Mouse (Mus musculus): ENCODE data around the gene Dagla.

Gene Dagla

DNA sequence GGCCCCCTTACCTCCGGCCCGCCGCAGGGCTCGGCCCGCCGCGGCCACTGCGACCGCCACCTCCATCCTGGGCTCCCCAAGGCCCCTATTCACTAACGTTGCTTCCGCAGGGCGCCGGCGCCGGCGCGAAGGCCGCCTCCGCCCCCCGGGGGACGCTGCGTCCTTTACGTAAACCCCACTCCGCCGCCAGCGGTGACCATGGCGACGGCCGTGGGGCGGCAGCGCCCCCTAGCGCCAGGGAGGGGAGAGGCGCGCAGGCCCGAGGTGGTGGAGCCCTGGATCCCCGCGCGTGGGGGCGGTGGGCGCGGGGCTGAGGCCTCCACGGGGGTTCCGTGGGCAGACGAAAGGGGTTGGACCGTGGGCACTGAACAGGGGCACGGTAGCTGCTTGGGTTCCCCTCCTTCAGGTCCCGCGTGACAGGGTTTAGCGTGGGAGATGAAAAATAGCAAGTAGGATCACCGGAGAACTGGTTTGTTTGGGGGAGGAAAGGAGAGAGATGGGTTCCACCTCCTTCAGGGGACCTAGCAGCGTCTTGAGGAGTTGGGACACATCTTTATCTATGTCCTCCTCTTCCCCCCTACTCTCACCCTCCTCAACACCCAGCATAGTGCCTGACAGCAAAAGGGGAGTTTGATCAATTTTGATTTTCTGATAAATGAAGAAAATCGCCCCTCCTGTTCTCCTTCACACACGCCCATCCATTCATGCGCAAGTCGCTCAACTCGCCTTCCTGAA lies at the start of gene Dagla:
Dagla (minus strand) TSS at position 68 of the 735 bp plus-strand sequence.
- DNase-seq (ENCODE audit: low spot score), result no peak

DNA sequence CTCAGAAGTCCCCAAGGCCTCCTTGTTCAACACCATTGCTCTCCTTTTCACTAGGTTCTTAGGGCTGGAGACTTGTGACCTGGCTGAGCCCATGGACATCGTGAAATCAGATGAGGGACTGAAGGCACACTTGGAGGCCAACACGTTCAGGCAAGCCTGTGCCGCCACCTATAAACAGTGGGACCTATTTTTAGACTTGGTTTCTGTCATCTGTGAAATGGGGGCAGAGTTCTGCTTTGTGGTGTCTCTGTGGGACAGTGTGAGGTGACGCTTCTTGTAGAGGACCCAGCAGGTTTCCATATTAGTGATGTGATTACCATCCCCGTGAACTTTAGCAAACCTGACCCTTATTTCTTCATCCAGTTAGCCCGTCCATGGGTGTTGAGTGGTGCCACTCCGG lies 47.5 kb upstream of the Dagla start:
- DNase-seq (ENCODE audit: low spot score), result no peak

DNA sequence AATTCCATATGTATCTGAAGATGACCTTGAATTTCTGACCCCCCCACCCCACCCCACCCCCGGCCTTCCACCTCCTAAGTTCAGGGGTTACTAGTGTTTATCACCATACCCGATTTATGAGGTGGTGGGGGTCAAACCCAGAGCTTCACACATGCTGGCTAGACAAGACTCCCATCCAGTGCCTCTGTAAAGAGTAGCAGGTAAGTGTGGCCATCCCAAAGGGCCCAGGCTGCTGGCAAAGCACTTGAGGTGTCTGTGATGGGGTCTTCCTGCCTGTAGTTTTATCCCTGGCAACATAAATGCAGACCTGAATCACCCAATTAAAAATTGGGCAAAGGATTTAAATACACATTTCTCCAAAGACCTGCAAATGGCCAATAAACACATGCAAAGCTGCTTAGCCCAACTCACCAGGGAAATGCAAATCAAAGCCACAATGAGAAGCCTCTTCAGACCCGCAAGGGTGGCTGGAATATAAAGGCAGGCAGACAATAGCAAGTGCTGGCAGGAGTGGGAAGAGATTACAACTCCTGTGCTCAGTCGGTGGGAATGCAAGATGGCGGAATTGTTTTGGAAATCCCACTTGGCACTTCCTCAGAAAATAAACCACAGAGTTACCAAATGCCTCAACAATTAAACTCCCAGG lies 43.1 kb upstream of the Dagla start:
- DNase-seq (ENCODE audit: low spot score), result no peak

DNA sequence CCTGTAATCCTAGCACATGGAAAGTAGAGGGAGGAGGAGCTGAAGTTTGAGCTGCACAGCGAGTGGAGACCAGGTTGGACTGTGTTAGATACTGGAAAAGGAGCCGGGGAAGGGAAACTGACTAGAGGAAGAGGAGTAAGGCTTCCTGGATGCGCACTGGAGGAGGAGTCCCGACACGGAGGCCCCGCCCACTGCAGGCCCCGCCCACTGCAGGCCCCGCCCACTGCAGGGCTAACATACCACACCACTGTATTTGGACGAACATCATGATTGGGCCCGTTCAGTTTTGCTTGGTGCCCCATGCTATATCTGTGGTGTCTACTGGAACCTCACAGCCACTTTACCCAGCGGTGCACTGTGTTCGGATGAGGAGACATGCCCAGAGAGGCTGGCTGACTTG lies 41.0 kb upstream of the Dagla start:
- no peak for DNase-seq (ENCODE audit: low spot score)

DNA sequence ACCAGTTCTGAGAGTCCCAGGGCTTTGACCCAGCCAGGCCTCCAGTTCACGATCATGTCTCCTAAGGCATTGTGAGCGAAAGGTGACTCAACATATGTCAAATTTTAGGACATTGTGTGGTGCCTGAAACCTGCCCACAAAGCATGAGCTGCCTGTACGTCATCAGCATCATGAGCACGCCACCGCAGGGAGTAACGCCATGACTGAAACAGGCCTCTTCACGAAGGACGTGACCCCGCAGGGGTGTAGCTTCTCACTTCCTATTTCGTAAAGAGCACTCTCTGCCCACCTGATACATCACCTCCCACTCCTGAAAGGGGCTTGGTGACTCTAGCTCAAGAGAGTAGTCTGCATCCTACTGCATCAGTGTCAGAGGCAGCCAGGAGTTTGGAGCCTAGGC lies 39.2 kb upstream of the Dagla start:
- no peak for DNase-seq (ENCODE audit: low spot score)

DNA sequence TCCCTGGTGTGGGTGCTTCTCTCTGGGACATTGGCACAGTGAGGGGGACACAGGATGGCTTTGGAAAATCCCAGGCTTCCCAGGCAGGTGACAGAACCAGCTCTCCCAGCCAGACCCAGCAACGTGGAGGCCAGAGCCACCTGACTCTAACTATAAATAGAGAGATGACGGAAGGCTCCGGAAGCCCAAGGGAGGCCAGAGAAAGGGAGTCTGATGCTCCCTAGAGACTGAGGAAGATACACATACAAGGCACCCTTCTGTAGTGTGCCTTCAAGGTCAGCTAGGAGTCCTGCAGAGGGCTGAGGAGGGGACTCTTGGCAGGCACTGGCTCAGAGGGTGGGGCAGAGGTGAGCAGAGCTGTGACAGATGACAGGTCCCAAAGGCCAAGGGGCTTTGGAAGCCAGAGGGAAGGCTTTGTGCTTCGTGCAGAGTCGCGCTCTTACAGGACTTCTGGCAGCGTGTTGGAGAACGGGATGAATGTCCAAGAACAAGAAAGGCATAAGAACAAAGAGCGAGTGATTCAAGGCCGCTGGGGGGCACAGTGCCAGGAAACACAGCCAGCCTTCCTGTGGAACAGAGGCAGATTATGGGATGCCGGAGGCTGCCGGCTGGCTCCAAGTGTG lies 37.3 kb upstream of the Dagla start:
- peak; percentile 70 for DNase-seq (ENCODE audit: low spot score)

DNA sequence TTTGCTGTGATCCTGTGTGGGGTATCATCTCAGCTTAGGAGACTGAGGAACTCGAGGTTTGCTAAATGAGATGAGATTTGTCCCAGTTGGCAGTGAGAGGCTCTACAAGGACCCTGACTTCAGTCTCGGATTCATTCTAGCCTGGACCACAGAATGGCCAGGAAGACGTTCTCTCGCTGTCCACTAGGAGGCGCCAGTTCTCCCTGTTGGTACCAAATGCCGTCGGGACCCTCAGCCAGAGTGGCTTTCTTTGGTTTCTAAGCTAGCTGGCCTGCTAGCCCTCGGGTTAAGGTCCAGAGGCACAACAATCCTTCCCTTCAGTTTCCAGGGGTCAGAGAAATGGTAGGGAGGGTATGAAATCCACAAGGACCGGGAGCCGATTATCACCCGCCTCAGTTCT lies 36.5 kb upstream of the Dagla start:
- no peak for DNase-seq (ENCODE audit: low spot score)

DNA sequence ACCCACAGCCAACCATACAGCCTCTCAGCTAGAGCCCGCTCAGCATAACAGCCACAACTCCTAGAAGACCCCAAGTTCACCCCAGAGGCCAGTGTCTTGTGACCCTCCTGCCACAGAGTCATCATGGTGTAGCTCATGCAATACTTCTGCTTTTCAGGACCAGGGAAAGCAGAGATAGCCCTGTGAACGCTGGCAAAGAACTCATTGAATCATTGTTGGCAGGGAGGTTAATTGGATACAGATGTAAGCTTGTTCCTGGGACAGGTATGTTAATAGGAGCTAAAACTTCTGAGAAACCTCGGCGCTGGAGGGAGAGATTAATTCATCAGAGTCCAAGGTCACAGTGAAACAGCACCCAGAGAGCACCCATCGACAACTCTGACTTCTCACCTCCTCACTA lies 36.0 kb upstream of the Dagla start:
- no peak for DNase-seq (ENCODE audit: low spot score)

DNA sequence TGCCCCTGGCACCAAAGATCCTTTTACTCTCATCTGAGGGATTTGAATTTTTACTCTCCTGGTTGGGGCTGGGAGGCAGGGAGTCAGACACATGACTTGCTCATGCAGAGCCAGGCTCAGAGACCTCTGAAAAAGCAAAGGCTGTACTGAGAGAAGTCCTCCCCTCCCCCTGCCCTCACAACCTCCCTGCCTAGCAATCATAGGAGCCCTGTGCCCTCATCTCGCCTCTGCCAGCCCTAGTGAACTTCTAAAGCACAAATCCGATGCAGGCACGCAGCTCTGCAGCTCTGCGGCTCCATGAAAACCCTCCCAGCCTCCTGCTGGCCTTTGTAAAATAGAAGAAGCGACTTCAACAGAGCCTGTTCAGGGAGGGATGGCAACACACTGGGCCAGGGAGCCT lies 34.6 kb upstream of the Dagla start:
- DNase-seq (ENCODE audit: low spot score), result no peak

DNA sequence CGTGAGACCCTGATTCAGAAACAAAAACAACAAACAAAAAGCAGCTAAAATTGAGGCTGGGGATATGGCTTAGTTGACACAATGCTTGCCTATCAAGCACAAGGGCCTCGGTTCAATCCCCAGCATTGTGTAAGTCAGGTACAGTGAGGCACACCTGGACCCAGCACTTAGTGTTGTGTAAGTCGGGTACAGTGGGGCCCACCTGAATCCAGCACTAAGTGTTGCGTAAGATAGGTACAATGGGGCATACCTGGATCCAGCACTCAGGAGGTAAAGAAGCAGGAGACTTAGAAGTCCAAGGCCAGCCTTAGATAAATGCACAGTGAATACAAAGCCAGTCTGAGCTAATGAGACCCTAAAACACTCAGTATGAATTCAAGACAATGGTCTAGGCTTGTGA lies 34.0 kb upstream of the Dagla start:
- no peak for DNase-seq (ENCODE audit: low spot score)

DNA sequence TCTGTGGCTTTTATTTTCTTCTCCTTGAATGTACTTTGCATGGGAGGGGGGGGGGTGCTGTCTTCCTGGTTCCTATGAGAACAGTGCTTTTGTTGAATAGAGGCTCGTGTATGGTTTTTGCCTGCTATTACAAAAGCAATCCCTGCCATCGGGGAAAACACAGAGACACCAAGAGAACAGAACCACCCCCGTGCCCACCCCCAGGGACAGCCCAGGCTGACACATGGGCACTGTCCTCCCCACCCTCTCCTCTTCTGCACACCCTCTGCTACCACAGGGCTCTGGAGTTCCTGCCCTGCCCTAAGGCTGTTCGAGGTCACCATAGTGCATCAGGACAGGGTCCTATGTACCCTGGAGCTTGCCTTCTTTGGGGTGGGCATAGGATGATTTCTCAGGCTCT lies 29.8 kb upstream of the Dagla start:
- DNase-seq (ENCODE audit: low spot score), result no peak

DNA sequence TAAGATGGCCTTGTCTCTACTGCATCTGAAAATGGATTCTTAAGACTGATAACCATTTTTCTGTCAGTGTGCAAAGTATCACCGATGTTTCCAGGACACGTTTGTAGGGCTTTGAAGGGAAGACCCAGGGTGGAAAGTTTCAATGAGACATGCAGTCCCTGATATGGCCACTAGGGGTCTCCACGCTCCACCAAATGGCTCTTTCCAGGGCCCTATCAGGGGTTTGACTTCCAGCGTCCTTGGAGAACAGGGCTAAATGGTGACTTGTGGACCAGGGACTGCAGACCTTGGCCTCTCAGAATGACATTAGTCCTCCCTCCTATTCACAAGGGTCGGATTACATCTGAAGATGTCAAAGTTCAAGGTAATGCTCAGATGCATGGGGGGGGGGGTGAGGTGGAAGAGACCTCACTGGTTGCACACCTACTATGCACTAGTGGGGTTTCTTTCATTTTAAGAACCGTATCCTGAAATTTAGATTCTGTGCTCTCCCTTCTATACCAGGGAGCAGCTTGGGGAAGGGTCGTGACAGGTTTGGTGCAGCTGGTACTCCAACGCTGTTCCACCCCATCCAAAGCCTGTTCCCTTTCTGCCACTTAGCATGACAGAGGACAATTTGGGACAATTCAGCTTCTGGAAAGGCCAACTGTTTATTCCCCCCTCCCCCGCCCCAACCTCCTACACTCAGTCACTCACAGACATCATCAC lies 29.0 kb upstream of the Dagla start:
- peak; percentile 58 for DNase-seq (ENCODE audit: low spot score)

DNA sequence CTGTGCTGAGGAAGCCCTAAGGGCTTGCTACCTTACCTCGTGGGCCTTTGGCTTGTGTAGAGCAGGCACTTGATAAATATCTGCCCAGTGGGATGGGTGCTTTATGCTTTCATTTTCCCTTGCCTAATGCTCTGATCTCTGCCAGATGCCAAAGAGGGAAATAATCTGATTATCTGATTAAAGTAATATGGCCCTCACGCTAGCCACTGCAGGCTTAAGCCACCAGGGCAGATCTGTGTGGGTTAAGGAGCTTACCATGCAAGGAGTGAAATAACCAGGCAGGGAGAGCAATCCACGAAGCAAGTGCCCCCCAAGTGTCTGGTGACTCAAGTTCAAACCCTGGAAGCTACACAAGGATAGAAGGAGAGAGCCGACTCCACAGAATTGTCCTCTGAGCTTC lies 27.0 kb upstream of the Dagla start:
- no peak for DNase-seq (ENCODE audit: low spot score)

DNA sequence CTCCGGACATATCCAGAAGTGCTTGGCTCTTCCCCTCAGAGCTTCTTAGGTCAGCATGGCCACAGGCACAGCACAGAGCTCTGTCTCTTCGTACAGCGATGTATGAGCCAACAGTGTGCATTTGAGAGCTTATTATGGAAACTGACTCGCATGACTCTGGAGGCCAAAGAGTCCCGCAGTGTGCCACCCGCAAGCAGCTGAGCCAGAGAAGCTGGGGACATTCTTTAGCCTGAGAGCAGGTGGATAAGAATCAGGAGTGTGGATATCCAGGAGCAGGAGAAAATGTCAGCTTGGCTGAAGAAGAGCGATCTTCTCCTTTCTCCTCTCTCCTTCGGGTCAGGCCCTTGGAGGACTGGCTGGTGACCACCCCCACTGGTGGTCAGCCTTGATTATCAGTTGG lies 24.4 kb upstream of the Dagla start:
- DNase-seq (ENCODE audit: low spot score), result no peak

DNA sequence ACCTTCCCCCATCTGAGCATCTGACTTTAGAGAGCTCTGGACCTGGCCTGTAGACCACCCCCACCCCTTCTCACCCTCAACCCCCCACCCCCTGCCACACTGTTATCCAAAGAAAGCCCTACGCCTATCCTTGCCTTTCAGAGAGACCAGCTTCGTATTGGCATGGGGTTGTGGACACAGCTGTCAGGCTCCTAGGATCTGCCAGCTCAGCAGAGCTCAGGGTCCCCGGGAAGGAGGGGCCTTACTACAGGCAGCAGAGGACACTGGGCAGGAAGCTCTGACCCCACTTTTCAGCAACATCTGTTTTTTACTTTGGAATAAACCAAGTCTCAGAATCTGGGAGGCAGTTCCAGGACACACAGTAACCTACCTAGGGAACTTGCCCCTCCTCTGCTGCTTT lies 21.9 kb upstream of the Dagla start:
- DNase-seq (ENCODE audit: low spot score), result no peak

DNA sequence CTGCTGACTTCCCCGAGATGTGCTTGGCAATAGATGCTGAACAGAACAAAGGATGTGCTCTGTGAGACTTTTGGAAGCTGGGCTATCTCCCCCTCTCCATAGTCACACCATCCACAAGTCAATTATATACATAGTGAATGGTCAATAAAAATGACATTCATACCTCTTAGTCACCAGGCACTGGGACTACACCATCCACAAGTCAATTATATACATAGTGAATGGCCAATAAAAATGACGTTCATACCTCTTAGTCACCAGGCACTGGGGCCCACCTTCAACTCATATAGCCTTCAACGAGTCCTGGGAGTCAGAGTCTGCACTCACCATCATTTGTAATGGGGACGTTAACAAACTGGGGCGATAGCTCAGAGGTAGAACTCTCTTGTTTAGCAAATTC lies 19.2 kb upstream of the Dagla start:
- DNase-seq (ENCODE audit: low spot score), result no peak

DNA sequence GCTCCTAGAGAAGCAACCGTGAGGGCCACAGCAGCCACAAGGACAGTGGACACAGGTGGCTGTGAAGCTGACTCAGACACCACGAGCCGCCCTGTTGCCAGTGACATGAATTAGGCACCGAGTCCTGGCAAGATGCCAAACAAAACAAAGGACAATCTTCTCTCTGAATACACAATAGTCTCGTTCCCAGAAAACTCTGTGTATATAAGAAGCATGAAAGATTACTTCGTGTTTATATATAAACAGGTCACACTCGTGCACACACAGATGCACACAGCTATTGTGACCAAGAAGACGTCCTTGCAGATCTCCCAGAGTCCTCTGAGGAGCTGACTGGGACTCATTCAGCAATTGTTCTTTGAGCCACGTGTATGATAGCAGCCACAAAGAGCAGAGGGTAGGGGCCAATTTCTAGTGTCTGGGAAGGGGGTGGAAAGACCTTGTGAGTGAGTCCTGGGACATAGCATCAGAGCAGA lies 18.7 kb upstream of the Dagla start:
- DNase-seq (ENCODE audit: low spot score), result no peak

DNA sequence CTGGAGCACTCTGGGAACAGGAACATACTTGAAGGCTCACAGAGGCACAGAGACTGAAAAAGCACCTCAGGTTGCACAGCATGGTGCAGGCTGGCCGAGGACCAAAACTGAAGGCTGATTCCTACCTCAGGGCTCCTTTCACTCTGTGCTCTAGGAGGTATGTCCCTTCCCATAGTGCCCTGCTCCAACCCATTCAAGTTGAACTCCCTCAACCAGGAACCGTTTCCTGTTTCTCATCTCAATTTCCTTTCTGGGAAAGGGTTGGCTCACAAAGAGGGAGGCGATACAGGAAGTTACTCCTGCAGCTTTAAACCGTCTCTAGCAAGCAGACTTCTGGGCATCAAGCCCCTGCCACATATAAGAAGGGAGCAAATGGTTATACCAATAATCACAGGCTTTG lies 13.1 kb upstream of the Dagla start:
- no peak for DNase-seq (ENCODE audit: low spot score)

DNA sequence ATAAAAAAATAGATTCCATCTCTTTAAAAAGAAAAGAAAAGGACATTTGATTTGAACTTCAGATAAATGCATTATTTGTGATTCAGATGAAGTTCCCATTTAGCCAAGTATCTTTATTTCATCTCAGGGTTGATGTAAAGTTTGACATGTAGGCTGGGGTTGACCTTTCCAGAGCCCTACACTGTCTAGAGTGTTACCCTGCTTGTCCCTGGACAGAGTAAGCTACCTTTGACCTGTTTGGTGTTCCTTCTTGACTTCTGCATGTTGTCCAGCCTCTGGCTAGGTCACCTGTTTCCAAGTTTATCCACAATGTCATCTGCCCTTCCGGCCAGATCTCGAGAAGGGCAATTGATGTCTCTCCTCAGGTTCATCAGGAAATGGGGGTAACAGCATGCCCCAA lies 12.7 kb upstream of the Dagla start:
- no peak for DNase-seq (ENCODE audit: low spot score)

DNA sequence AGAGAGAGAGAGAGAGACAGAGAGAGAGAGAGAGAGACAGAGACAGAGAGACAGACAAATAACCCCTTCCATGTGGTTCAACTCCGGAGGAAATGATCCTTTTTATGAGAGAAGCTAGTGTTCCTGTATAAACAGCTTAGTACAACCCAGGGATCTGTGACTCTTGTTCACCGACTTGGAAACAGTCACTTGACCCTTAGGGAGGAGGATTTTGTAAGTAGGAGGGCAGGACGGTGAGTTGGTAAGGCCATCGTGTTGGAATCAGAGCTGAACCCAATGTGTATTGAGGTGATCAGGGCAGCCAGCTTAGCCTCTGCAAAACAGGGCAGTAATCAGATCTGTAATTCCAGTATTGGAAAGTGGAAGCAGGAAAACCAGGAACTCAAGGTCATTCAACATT lies 12.3 kb upstream of the Dagla start:
- no peak for DNase-seq (ENCODE audit: low spot score)

DNA sequence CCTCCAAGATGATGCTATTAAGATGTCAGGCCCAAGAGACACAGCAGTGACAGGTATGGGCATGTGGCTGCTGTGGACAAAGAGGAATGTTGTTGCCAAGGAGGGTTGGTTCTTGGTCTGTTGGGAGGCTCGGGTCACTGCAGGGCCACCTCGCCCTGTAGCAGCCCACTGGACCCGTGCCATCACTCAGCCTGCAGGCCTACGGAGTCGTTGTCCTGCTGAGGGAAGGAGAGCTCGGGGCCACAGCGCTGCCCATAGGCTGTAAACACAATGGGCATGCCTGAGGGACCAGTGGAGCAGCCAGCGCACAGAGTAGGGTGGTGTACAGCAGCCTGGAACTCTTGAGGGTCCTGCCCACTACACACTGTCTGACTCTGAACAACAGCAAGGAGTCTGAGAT lies 7.4 kb upstream of the Dagla start:
- no peak for DNase-seq (ENCODE audit: low spot score)

DNA sequence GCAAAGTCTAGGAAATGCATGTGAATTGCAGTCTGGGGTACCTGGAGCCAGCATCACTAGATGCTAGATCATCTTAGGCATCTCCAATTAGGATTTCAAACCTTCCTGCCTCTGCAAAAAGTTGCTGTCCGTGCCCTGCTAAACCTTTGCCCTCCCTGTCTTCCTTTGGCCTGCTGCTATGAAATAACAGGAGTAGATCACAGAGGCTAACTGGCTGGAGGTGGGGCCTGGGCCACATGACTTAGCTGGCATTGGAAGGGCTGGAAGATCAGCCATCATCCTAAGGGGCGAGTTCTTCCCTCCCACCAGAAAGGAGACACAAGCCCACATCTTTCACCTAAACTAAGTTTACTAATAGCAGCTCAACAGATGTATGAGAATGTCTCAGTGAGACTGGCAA lies 4.3 kb upstream of the Dagla start:
- DNase-seq (ENCODE audit: low spot score), result no peak

DNA sequence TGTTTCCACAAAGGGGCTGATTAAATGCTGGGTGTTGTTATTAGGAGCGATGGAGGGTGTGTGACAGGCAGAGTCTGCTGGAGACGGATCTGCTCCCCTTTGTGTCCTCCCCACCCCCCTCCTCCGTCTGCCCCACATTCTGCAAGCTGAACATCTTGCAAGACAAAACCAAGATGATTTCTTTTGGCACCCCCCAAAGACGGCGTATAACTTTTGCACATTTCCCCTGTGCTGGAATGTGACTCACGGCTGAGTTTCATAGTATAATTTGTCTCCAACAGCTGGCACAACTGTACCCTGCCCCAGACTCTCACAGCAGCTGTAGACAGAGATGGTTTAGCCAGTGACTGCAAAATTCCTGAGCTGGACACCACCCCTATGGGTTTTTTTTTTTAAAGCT lies 3.3 kb upstream of the Dagla start:
- DNase-seq (ENCODE audit: low spot score), result no peak

Measured in left cerebral cortex, adult 11 months (tissue).